Mouse (Mus musculus): ENCODE measurements around the gene Zfp62. TPM values are rescaled to one million over a fixed set of nuclear protein-coding genes. Genes with fewer than 3 reads are reported as not detected.

The Zfp62 gene
- total RNA-seq, 2 experiments from 2014 or later, result 25.8 to 32.6 TPM

GRCm38 (mm10) chr11:49245634-49246415 lies 42.7 kb downstream of the Zfp62 start:
- Histone ChIP-seq H3K4me3 (peak overlapping the region; percentile 91), H3K27ac (peak overlapping the region; percentile 96)
- TF ChIP-seq CTCF (IDR thresholded peaks at IDR 0.05), result no peak
- intact Hi-C loops (cut with DNase I), result loop anchor here (2.0 kb wide), 1 partner anchor 43 kb away; the partner anchor contains the start of gene Zfp62
- DNase-seq, result no peak

- intact Hi-C loops (cut with DNase I), result no loop called here
- no peak for DNase-seq
- peak overlapping the region; percentile 96 for H3K27ac ChIP-seq
Observed at GRCm38 (mm10) chr11:49246523-49246922, 43.4 kb downstream of the Zfp62 start.

GRCm38 (mm10) chr11:49247255-49247654 lies 44.2 kb downstream of the Zfp62 start:
- Histone ChIP-seq H3K27ac (peak overlapping the region; percentile 96), H3K4me3 (no peak overlapping the region; the same call in 1 of the 2 replicates)
- DNase-seq, result no peak
- intact Hi-C loops (cut with DNase I), result no loop called here
- no peak for TF ChIP-seq CTCF (IDR thresholded peaks at IDR 0.05)

More at GRCm38 (mm10) chr11:49246523-49246922, 43.4 kb downstream of the Zfp62 start:
- TF ChIP-seq CTCF (IDR thresholded peaks at IDR 0.05), result no peak
- no peak overlapping the region for H3K4me3 ChIP-seq

GRCm38 (mm10) chr11:49248226-49248973 lies 45.3 kb downstream of the Zfp62 start:
- intact Hi-C loops (cut with DNase I), result no loop called here
- peak overlapping the region; percentile 96 for H3K27ac ChIP-seq
- peak overlapping the region; percentile 15; the same call in 1 of the 2 replicates for H3K4me3 ChIP-seq
- TF ChIP-seq CTCF (IDR thresholded peaks at IDR 0.05), result no peak
- peak; percentile 49 for DNase-seq

- peak overlapping the region; percentile 96 for H3K27ac ChIP-seq
- intact Hi-C loops (cut with DNase I), result no loop called here
- TF ChIP-seq CTCF (IDR thresholded peaks at IDR 0.05), result no peak
- no peak for DNase-seq
- peak overlapping the region; percentile 76 for H3K4me3 ChIP-seq
Observed at GRCm38 (mm10) chr11:49248974-49249700, 46.0 kb downstream of the Zfp62 start.

- TF ChIP-seq CTCF (IDR thresholded peaks at IDR 0.05), result no peak
- no peak for DNase-seq
- peak overlapping the region; percentile 96 for H3K27ac ChIP-seq
- intact Hi-C loops (cut with DNase I), result loop anchor here (5.0 kb wide), 1 partner anchor 378 kb away; the partner anchor contains the start of gene Irgm1
- H3K4me3 ChIP-seq, result peak overlapping the region; percentile 76
Observed at GRCm38 (mm10) chr11:49249811-49250421, 46.8 kb downstream of the Zfp62 start.

GRCm38 (mm10) chr11:49250422-49251379 lies 47.6 kb downstream of the Zfp62 start:
- DNase-seq, result peak; percentile 95
- Histone ChIP-seq H3K27ac (peak overlapping the region; percentile 96), H3K4me3 (peak overlapping the region; percentile 76)
- TF ChIP-seq CTCF (IDR thresholded peaks at IDR 0.05), result peak; percentile 50
- intact Hi-C loops (cut with DNase I), result loop anchor here (5.0 kb wide), 1 partner anchor 378 kb away; the partner anchor contains the start of gene Irgm1

- H3K27ac ChIP-seq, result peak overlapping the region; percentile 96
- peak overlapping the region; percentile 76 for H3K4me3 ChIP-seq
- intact Hi-C loops (cut with DNase I), result loop anchor here (5.0 kb wide), 1 partner anchor 379 kb away; the partner anchor contains the start of gene Irgm1
- no peak for DNase-seq
- TF ChIP-seq CTCF (IDR thresholded peaks at IDR 0.05), result no peak
Observed at GRCm38 (mm10) chr11:49251380-49251761, 48.3 kb downstream of the Zfp62 start.

- H3K27ac ChIP-seq, result peak overlapping the region; percentile 96
- peak overlapping the region; percentile 76 for H3K4me3 ChIP-seq
- intact Hi-C loops (cut with DNase I), result loop anchor here (5.0 kb wide), 1 partner anchor 380 kb away; the partner anchor contains the start of gene Irgm1
- TF ChIP-seq CTCF (IDR thresholded peaks at IDR 0.05), result no peak
- no peak for DNase-seq
Observed at GRCm38 (mm10) chr11:49252048-49252447, 49.0 kb downstream of the Zfp62 start.

- DNase-seq, result no peak
- peak overlapping the region; percentile 32; the same call in 1 of the 2 replicates for H3K27ac ChIP-seq
- H3K4me3 ChIP-seq, result peak overlapping the region; percentile 76
- intact Hi-C loops (cut with DNase I), result loop anchor here (5.0 kb wide), 1 partner anchor 381 kb away; the partner anchor contains the start of gene Irgm1
- no peak for TF ChIP-seq CTCF (IDR thresholded peaks at IDR 0.05)
Observed at GRCm38 (mm10) chr11:49253035-49253434, 49.9 kb downstream of the Zfp62 start.

GRCm38 (mm10) chr11:49259296-49259695 lies 56.2 kb downstream of the Zfp62 start:
- no peak for DNase-seq
- intact Hi-C loops (cut with DNase I), result no loop called here
- TF ChIP-seq CTCF (IDR thresholded peaks at IDR 0.05), result no peak
- Histone ChIP-seq H3K4me3 (no peak overlapping the region), H3K27ac (no peak overlapping the region)

Data from gastrocnemius, adult 2 months (tissue).